Mouse (Mus musculus) MEL (cell line): Measurements from ENCODE around the gene Srsf12. TPM values are rescaled to one million over a fixed set of nuclear protein-coding genes. Genes with fewer than 3 reads are reported as not detected.

Experiments used
- DNase-seq: peaks from one replicate; pipeline ENCODE4 v3.0.0; 2011; ENCODE audit warnings: low read depth, low spot score
- H3K27ac ChIP-seq: 2 replicates; pipeline ENCODE4 v1.5.1; 2012; ENCODE audit warnings: low read depth, mild to moderate bottlenecking, control low read depth, low read length, moderate library complexity; ENCODE audit not compliant: control insufficient read depth
- H3K27me3 ChIP-seq, 2 experiments: fragments of 150-350 bp in 1 of 2; sonication (generic) in 1 of 2; 2 replicates each; pipeline ENCODE4 v1.6.1; 2012; ENCODE audit warnings: low read length in 2 of 2, mild to moderate bottlenecking in 2 of 2, improper control_type of control experiment in 1 of 2, moderate library complexity in 1 of 2; ENCODE audit not compliant: insufficient read depth in 2 of 2, control insufficient read depth in 1 of 2
- H3K36me3 ChIP-seq, 2 experiments: 2 replicates each; pipeline ENCODE4 v1.6.1; 2012 to 2014; ENCODE audit warnings: low read length in 2 of 2, improper control_type of control experiment in 1 of 2, inconsistent platforms in 1 of 2, mild to moderate bottlenecking in 1 of 2; ENCODE audit not compliant: insufficient read depth in 2 of 2, control insufficient read depth in 1 of 2
- H3K4me1 ChIP-seq, 2 experiments: fragments of 150-350 bp in 1 of 2; sonication (generic) in 1 of 2; 2 replicates each; pipeline ENCODE4 v1.6.1; 2012; ENCODE audit warnings: low read length in 2 of 2, improper control_type of control experiment in 1 of 2, mild to moderate bottlenecking in 1 of 2; ENCODE audit not compliant: insufficient read depth in 2 of 2, control insufficient read depth in 1 of 2
- H3K4me3 ChIP-seq, 2 experiments: fragments of 150-350 bp in 1 of 2; sonication (generic) in 1 of 2; 2 replicates each; pipeline ENCODE4 v1.5.1; 2012; ENCODE audit warnings: low read depth in 2 of 2, low read length in 2 of 2, mild to moderate bottlenecking in 2 of 2, moderate library complexity in 2 of 2, control low read depth in 1 of 2, improper control_type of control experiment in 1 of 2; ENCODE audit not compliant: control insufficient read depth in 1 of 2, insufficient read depth in 1 of 2
- H3K79me2 ChIP-seq: 2 replicates; pipeline ENCODE4 v1.6.1; 2012; ENCODE audit warnings: mild to moderate bottlenecking, low read length, moderate library complexity; ENCODE audit not compliant: control insufficient read depth, poor library complexity, insufficient read depth
- H3K9ac ChIP-seq: 2 replicates; pipeline ENCODE4 v1.6.1; 2012; ENCODE audit warnings: low read depth, mild to moderate bottlenecking, control low read depth, low read length, moderate library complexity; ENCODE audit not compliant: control insufficient read depth, poor library complexity, severe bottlenecking
- H3K9me3 ChIP-seq: fragments of 150-350 bp; sonication (generic); replicated peaks from 2 replicates; pipeline ENCODE4 v1.6.1; 2012; ENCODE audit warnings: mild to moderate bottlenecking, low read length, improper control_type of control experiment, moderate library complexity; ENCODE audit not compliant: insufficient read depth
- BHLHE40 ChIP-seq: IDR thresholded peaks from 2 replicates; pipeline ENCODE4 v1.6.1; 2012; ENCODE audit warnings: low read depth, mild to moderate bottlenecking, inconsistent platforms, low read length, improper control_type of control experiment, borderline replicate concordance
- CHD1 ChIP-seq: IDR thresholded peaks from 2 replicates; pipeline ENCODE4 v1.6.1; 2012; ENCODE audit warnings: low read depth, mild to moderate bottlenecking, inconsistent platforms, low read length, improper control_type of control experiment
- ETS1 ChIP-seq: IDR thresholded peaks from 2 replicates; pipeline ENCODE4 v1.6.1; 2012; ENCODE audit warnings: low read depth, mild to moderate bottlenecking, inconsistent platforms, low read length, improper control_type of control experiment, moderate library complexity
- GABPA ChIP-seq: IDR thresholded peaks from 2 replicates; pipeline ENCODE4 v1.6.1; 2012; ENCODE audit warnings: low read depth, mild to moderate bottlenecking, inconsistent platforms, low read length, improper control_type of control experiment, moderate library complexity
- GATA1 ChIP-seq: IDR thresholded peaks from 2 replicates; pipeline ENCODE4 v1.6.1; 2011; ENCODE audit warnings: low read depth, low read length, improper control_type of control experiment
- JUND ChIP-seq: IDR thresholded peaks from 2 replicates; pipeline ENCODE4 v1.6.1; 2011; ENCODE audit warnings: low read depth, mild to moderate bottlenecking, improper control_type of control experiment, low read length
- KAT2A ChIP-seq: conservative IDR thresholded peaks from 2 replicates; pipeline ENCODE4 v1.6.1; 2012; ENCODE audit warnings: low read depth, low read length, improper control_type of control experiment, inconsistent platforms
- MAFK ChIP-seq: IDR thresholded peaks from 2 replicates; pipeline ENCODE4 v1.6.1; 2011; ENCODE audit warnings: low read depth, mild to moderate bottlenecking, low read length, improper control_type of control experiment, borderline replicate concordance
- MAX ChIP-seq: IDR thresholded peaks from 2 replicates; pipeline ENCODE4 v1.6.1; 2011; ENCODE audit warnings: low read length, improper control_type of control experiment
- MAZ ChIP-seq: IDR thresholded peaks from 2 replicates; pipeline ENCODE4 v1.6.1; 2012; ENCODE audit warnings: low read depth, mild to moderate bottlenecking, inconsistent platforms, low read length, improper control_type of control experiment
- MEF2A ChIP-seq: IDR thresholded peaks from 2 replicates; pipeline ENCODE4 v1.6.1; 2014; ENCODE audit warnings: low read depth, mild to moderate bottlenecking, inconsistent platforms, low read length, improper control_type of control experiment; ENCODE audit not compliant: poor library complexity, insufficient replicate concordance, severe bottlenecking; ENCODE audit errors: extremely low read depth
- MYB ChIP-seq: IDR thresholded peaks from 2 replicates; pipeline ENCODE4 v1.6.1; 2011; ENCODE audit warnings: mild to moderate bottlenecking, low read depth, low read length, improper control_type of control experiment
- MYC ChIP-seq: IDR thresholded peaks from 2 replicates; pipeline ENCODE4 v1.6.1; 2011; ENCODE audit warnings: low read depth, mild to moderate bottlenecking, low read length, improper control_type of control experiment, moderate library complexity
- NELFE ChIP-seq: IDR thresholded peaks from 2 replicates; pipeline ENCODE4 v1.6.1; 2011; ENCODE audit warnings: low read depth, low read length, improper control_type of control experiment
- RCOR1 ChIP-seq: IDR thresholded peaks from 2 replicates; pipeline ENCODE4 v1.6.1; 2012; ENCODE audit warnings: low read depth, mild to moderate bottlenecking, inconsistent platforms, low read length, improper control_type of control experiment
- TAL1 ChIP-seq: IDR thresholded peaks from 2 replicates; pipeline ENCODE4 v1.6.1; 2012; ENCODE audit warnings: mild to moderate bottlenecking, inconsistent platforms, low read length, moderate library complexity, mixed read lengths
- TBP ChIP-seq: IDR thresholded peaks from 2 replicates; pipeline ENCODE4 v1.8.0; 2011; ENCODE audit warnings: low read depth, low read length, improper control_type of control experiment
- TCF12 ChIP-seq: IDR thresholded peaks from 2 replicates; pipeline ENCODE4 v1.6.1; 2014; ENCODE audit warnings: low read depth, mild to moderate bottlenecking, inconsistent platforms, low read length, improper control_type of control experiment, moderate library complexity
- USF2 ChIP-seq, 2 experiments: IDR thresholded peaks; 2 replicates each; pipeline ENCODE4 v1.6.1; 2011 to 2012; ENCODE audit warnings: improper control_type of control experiment in 2 of 2, low read length in 2 of 2, borderline replicate concordance in 1 of 2, inconsistent platforms in 1 of 2, low read depth in 1 of 2, mild to moderate bottlenecking in 1 of 2; ENCODE audit not compliant: insufficient read depth in 1 of 2
- ZC3H11A ChIP-seq: IDR thresholded peaks from 2 replicates; pipeline ENCODE4 v1.6.1; 2012; ENCODE audit warnings: low read depth, mild to moderate bottlenecking, inconsistent platforms, low read length, improper control_type of control experiment
- ZKSCAN1 ChIP-seq: IDR thresholded peaks from 2 replicates; pipeline ENCODE4 v1.6.1; 2012; ENCODE audit warnings: low read depth, mild to moderate bottlenecking, inconsistent platforms, low read length, improper control_type of control experiment, moderate library complexity
- ZMIZ1 ChIP-seq: IDR thresholded peaks from 2 replicates; pipeline ENCODE4 v1.6.1; 2012; ENCODE audit warnings: low read depth, mild to moderate bottlenecking, inconsistent platforms, low read length, improper control_type of control experiment, moderate library complexity
- ZNF384 ChIP-seq: IDR thresholded peaks from 2 replicates; pipeline ENCODE4 v1.6.1; 2012; ENCODE audit warnings: low read depth, mild to moderate bottlenecking, inconsistent platforms, low read length, improper control_type of control experiment
- polyA plus RNA-seq, 2 experiments: library from polyadenylated mRNA; stranded (reverse) in 1 of 2; unstranded in 1 of 2; fragments of >175 nt in 1 of 2; fragments of >200 nt in 1 of 2; gene quantifications; 2 replicates each; pipeline versions ENCODE4 v1.2.1 to v1.2.4; 2012; ENCODE audit warnings: low replicate concordance in 2 of 2, low read depth in 1 of 2; ENCODE audit not compliant: insufficient read length in 2 of 2, insufficient read depth in 1 of 2, missing spikeins in 1 of 2
- total RNA-seq: library from RNA; depleted of rRNA; stranded (reverse); fragments of 300-350 nt; gene quantifications from 2 replicates; pipeline ENCODE4 v1.2.3, GENCODE M21; 2012

Srsf12 gene
- total and polyA plus RNA-seq, 3 experiments = not detected

DNA sequence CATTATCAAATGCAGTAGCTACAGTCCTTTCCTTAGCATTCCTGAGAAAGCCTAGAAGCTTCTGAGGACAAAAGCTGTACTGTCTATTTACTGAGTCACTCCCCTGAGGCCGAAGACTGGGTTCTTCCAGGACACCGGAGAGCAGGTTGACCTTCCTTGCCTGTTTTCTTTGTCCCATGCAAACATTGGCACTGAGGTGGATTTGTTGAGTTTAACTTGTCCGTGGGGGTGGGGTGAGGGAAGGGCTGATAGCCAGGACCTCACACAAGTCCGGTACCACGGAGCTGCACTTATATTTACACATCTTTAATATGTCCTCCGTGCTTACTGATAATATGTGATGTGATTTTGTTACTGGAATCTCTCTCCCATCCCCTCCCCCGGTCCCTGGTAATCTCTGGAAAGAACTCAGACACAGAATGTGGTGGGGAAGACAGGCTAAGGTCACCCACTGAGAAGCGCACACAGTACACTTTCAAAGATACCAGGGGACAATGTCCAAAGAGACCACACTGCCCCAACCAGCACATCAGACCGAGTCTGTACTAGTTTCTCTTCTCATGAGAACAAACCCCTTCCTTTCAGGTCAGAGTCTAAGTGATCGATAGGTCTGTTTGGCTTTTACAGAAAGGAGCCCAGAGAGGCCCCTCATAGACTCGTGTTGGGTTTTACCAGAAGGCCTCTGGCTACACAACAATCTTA is 48.6 kb downstream of the Srsf12 start:
- Histone ChIP-seq H3K36me3 (no peaks in the 10 kb centered on the region; a peak in 1 of 4 replicates), H3K27ac (no peak overlapping the region), H3K79me2 (no peaks in the 10 kb centered on the region), H3K27me3 (peaks cover 0 to 6% of the 10 kb centered on the region in 2 experiments; a peak in 3 of 4 replicates), H3K9me3 (no peaks in the 10 kb centered on the region), H3K4me1 (0 out of 4 replicates have a peak, but pooled peaks cover 0 to 2% of the 10 kb centered on the region in 2 experiments), H3K4me3 (no peak overlapping the region), H3K9ac (no peak overlapping the region)
- DNase-seq = no peak
- TF ChIP-seq MYC = no peak

DNA sequence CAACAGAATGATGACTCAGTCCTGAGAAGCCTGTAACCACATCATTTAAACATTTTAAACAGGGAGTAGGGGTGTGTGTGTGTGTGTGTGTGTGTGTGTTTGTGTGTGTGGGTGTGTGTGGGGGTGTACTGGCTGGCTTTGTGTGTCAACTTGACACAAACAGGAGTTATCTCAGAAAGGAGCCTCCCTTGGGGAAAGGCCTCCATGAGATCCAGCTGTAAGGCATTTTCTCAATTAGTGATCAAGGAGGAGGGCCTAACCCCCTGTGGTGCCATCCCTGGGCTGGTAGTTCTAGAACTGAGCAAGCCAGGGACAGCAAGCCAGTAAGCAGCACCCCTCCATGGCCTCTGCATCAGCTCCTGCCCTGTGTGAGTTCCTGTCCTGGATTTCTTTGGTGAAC is 51.5 kb downstream of the Srsf12 start:
- Histone ChIP-seq H3K36me3 (no peaks in the 10 kb centered on the region), H3K79me2 (no peaks in the 10 kb centered on the region), H3K27me3 (peaks cover 4 to 6% of the 10 kb centered on the region in 2 experiments; a peak in 3 of 4 replicates), H3K27ac (no peak overlapping the region), H3K4me3 (no peak overlapping the region), H3K9me3 (no peaks in the 10 kb centered on the region), H3K9ac (no peak overlapping the region), H3K4me1 (no peaks in the 10 kb centered on the region)
- TF ChIP-seq MYB (no peak), USF2 (IDR thresholded peaks at IDR 0.05; ENCODE audit: borderline replicate concordance in 1 of 2, insufficient read depth in 1 of 2, low read depth in 1 of 2, low read length in 2 of 2) (no peak), NELFE (no peak), MAZ (no peak), ZKSCAN1 (no peak), MAX (no peak), MEF2A (no peak), TBP (no peak), ETS1 (no peak), ZC3H11A (no peak), BHLHE40 (no peak), GABPA (no peak)
- no peak for DNase-seq

DNA sequence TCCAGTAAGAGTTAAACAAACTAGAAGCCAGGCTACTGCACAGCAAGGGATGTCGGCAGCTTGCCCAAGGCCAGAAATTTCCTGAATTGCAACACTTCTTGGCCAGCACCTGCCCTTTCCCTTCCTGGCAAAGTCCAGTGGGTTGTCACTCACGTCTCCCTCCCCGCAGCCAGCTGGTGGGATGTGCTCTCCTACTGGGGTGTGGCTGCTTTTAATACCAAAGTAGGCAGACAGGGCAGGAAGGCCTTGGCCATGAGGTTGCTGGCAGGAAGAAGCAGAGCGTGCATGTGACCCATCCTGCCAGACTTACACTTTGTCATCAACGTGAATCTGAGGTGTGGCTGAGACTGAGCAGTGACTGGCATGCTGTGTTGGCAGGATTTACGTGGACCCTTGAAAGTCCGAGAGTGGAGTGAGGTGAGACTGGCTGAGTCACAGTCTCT is 52.5 kb downstream of the Srsf12 start:
- TF ChIP-seq MAX (no peak), ZNF384 (no peak), ZMIZ1 (no peak), GATA1 (no peak), CHD1 (no peak), MAZ (no peak), RCOR1 (no peak), TCF12 (no peak), MAFK (no peak), KAT2A (no peak), JUND (no peak), TAL1 (no peak)
- H3K79me2 ChIP-seq = no peaks in the 10 kb centered on the region
- H3K27me3 ChIP-seq = peaks cover 4 to 6% of the 10 kb centered on the region in 2 experiments; a peak in 3 of 4 replicates
- H3K36me3 ChIP-seq = no peaks in the 10 kb centered on the region
- no peaks in the 10 kb centered on the region for H3K4me1 ChIP-seq
- H3K9me3 ChIP-seq = no peaks in the 10 kb centered on the region
- no peak overlapping the region for H3K27ac ChIP-seq
- no peak overlapping the region for H3K4me3 ChIP-seq
- DNase-seq = no peak
- H3K9ac ChIP-seq = no peak overlapping the region
